Mouse (Mus musculus) ES-Bruce4 (cell line): ENCODE data around the gene Mapk8ip1. TPM values are rescaled to one million over a fixed set of nuclear protein-coding genes. Genes with fewer than 3 reads are reported as not detected.

Source experiments
- H3K27ac ChIP-seq: 2 replicates; pipeline ENCODE4 v1.5.1; 2012; ENCODE audit warnings: low read length, inconsistent platforms; ENCODE audit not compliant: insufficient read depth
- H3K27me3 ChIP-seq: 2 replicates; pipeline ENCODE4 v1.6.1; 2012; ENCODE audit warnings: mild to moderate bottlenecking, low read length, inconsistent platforms; ENCODE audit not compliant: control insufficient read depth, poor library complexity, insufficient read depth, severe bottlenecking
- H3K36me3 ChIP-seq: 2 replicates; pipeline ENCODE4 v1.6.1; 2012; ENCODE audit warnings: inconsistent platforms, mild to moderate bottlenecking, low read length, moderate library complexity; ENCODE audit not compliant: control insufficient read depth, poor library complexity, insufficient read depth, severe bottlenecking
- H3K4me1 ChIP-seq: one replicate; pipeline ENCODE4 v1.8.1; 2011; ENCODE audit warnings: low read length; ENCODE audit not compliant: control insufficient read depth, insufficient read depth
- H3K4me3 ChIP-seq: 2 replicates; pipeline ENCODE4 v1.5.1; 2011; ENCODE audit warnings: low read depth, mild to moderate bottlenecking, low read length
- H3K9ac ChIP-seq: 2 replicates; pipeline ENCODE4 v1.6.1; 2012; ENCODE audit warnings: low read depth, mild to moderate bottlenecking, inconsistent platforms; ENCODE audit not compliant: poor library complexity, severe bottlenecking
- H3K9me3 ChIP-seq: replicated peaks from 2 replicates; pipeline ENCODE4 v1.6.1; 2012; ENCODE audit warnings: mild to moderate bottlenecking, low read length, inconsistent platforms; ENCODE audit not compliant: control insufficient read depth, poor library complexity, insufficient read depth, severe bottlenecking
- CTCF ChIP-seq: IDR thresholded peaks from one replicate; pipeline ENCODE4 v1.8.1; 2011; ENCODE audit warnings: low read depth, low read length
- EP300 ChIP-seq: IDR thresholded peaks from 2 replicates; pipeline ENCODE4 v1.6.1; 2011; ENCODE audit warnings: low read depth, low read length; ENCODE audit not compliant: insufficient read depth
- POLR2A ChIP-seq: IDR thresholded peaks from one replicate; pipeline ENCODE4 v1.8.1; 2011; ENCODE audit warnings: low read length; ENCODE audit not compliant: insufficient read depth
- polyA plus RNA-seq: library from polyadenylated mRNA; stranded (reverse); fragments of >200 nt; gene quantifications from 2 replicates; pipeline ENCODE4 v1.2.4, GENCODE M21; 2011; ENCODE audit warnings: low read depth; ENCODE audit not compliant: missing spikeins, insufficient read depth, insufficient read length

The Mapk8ip1 gene
- polyA plus RNA-seq, 1 experiment = 13.6 TPM

DNA sequence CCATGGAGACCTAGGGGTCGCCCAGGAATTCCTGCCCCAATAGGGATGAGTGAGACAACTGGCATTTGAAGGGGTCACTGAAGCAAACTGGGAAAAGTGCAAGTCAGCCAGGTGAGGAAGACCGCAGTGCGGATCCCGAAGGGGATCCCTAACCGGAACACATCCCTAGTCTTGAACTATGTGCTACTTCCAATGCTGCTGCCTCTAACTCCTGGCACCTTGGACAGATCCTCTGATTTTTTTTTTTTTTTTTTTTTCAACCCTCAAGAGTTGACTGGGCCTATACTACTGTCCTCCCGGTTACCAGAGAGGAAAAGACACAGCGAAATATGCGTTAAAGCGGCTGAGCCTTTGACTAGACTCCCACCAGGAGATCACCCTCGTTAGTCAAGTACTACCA is 11.4 kb downstream of the Mapk8ip1 start:
- Histone ChIP-seq H3K4me1 (no peaks in the 10 kb centered on the region), H3K27me3 (no peaks in the 10 kb centered on the region), H3K4me3 (peak overlapping the region; percentile 44), H3K9me3 (no peaks in the 10 kb centered on the region), H3K9ac (no peak overlapping the region), H3K27ac (no peak overlapping the region), H3K36me3 (no peaks in the 10 kb centered on the region)
- no peak for TF ChIP-seq EP300
- no peak for TF ChIP-seq CTCF
- no peak for TF ChIP-seq POLR2A

DNA sequence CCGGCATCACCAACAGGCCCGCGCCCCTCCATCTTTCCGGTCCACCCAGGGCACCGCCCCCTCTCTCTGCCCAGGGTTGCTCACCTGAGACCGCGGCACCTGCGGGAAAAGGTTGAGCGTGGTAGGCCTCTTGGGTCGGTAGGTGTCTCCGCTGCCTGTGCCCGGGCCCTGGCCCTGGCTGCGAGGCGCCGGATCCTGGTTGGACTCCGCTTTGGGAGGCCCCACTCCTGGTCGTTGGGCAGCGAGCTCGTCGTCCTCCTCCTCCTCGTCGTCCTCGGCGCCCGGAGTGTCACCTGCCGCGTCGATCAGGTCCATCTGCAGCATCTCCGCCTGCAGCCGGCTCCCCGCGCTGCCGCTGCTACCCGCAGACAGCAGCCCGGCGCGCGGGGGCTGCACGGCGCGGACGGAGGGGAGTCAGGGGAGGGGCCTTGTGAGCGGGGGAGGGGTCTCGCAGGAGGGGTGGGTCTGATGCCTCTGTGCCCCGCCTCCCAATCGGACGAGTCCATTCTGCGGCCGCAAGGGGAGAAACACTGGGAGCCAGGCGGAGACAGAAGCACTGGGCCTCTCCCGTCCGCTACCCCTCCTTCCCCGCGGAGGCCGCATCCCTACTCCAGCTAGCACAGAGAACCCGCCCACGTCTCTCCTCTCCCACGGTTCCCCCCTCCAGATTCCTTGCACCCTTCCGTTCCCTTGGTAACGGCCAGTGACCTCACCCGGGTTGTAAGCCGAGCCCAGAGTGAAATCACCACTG is 12.0 kb downstream of the Mapk8ip1 start:
- H3K9me3 ChIP-seq = no peaks in the 10 kb centered on the region
- no peak overlapping the region for H3K27ac ChIP-seq
- H3K4me1 ChIP-seq = no peaks in the 10 kb centered on the region
- no peaks in the 10 kb centered on the region for H3K27me3 ChIP-seq
- peak overlapping the region; percentile 27; the same call in 1 of the 2 replicates for H3K9ac ChIP-seq
- no peaks in the 10 kb centered on the region for H3K36me3 ChIP-seq
- peak overlapping the region; percentile 64 for H3K4me3 ChIP-seq
- TF ChIP-seq POLR2A = no peak
- no peak for TF ChIP-seq EP300
- TF ChIP-seq CTCF = no peak

DNA sequence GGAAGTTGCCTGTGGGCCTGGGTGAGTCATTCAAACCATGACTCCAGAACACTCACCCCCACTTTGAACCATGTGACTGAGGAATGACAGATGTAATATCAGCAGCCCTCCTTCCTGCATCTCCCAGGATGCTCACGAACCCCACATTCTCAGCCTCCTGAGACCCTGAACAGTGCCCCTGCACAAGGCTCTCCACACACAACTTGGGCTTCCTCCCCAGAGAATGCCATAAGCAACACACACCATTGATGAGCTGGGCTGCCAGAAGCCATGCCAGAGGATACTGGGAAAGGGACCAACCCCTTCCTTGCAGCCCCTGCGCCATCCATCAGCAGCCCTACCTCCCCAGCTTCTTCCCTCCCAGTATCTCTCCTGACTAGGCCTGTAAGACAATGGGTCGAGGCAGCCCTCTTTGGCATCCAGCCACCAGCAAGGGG is 13.0 kb downstream of the Mapk8ip1 start:
- no peaks in the 10 kb centered on the region for H3K4me1 ChIP-seq

DNA sequence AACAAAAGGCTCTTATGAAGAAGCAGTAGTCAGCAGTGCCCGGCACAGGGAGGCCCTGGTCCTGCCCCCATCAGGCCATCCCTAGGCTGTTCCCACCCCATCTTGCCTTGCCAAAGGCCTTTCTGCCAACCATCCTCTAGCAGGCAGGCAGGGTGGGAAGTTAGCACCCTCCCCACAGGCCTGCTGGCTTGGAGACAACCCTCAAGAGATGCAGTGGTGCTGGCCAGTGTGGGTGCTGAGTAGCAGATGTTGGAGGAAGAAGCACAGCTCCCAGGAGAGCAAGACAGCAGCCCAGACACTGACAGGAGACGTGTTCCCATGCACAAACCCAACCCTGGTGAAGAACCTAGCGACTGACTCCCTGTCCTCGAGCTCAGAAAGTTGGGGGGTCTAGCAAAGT is 13.4 kb downstream of the Mapk8ip1 start:
- Histone ChIP-seq H3K4me3 (no peak overlapping the region), H3K9ac (no peak overlapping the region)

More for the DNA sequence above, 13.0 kb downstream of the Mapk8ip1 start:
- Histone ChIP-seq H3K9ac (no peak overlapping the region), H3K36me3 (no peaks in the 10 kb centered on the region), H3K9me3 (no peaks in the 10 kb centered on the region), H3K27ac (no peak overlapping the region), H3K27me3 (no peaks in the 10 kb centered on the region), H3K4me3 (no peak overlapping the region)
- TF ChIP-seq EP300 = no peak
- TF ChIP-seq POLR2A = no peak
- no peak for TF ChIP-seq CTCF

DNA sequence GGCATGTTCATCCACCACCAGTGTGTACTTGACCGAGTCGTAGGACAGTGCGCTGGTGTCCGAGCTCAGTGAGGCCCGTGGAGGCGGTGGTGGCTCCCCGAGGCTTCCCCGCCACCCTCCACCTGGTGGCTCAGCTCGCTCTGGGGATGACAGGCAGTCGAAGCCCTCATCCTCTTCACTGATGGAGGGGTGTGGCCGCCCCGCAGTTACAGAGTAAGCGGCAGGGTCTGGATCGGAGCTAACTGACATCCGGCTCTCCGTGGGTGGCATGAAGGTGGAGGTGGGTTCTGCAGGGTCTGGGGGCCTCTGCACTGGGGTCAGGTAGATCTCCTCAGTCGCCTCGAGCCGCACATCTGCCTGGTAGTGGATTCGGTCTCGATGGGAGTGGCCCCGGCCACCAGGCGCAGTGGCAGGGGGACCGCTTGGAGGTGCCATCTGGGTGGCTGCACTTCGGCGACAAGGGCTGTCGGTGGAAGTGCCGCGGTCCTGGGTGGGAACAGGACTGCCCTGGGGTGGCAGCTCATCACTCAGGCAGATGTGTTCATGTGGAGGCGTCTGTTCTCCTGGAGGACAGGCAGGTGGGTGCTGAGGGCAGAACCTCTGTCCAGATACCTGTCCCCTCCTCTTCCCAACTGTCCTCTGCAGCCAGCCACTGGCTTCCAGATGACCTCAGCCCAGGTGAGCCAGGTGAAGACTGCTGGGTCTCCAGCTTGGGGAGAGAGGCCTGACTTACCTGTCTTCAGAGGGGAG is 14.1 kb downstream of the Mapk8ip1 start:
- Histone ChIP-seq H3K9ac (no peak overlapping the region), H3K4me3 (no peak overlapping the region), H3K9me3 (no peaks in the 10 kb centered on the region), H3K27ac (no peak overlapping the region), H3K27me3 (no peaks in the 10 kb centered on the region), H3K36me3 (no peaks in the 10 kb centered on the region), H3K4me1 (no peaks in the 10 kb centered on the region)
- TF ChIP-seq CTCF = no peak
- TF ChIP-seq EP300 = no peak
- no peak for TF ChIP-seq POLR2A

More for the DNA sequence above, 13.4 kb downstream of the Mapk8ip1 start:
- H3K36me3 ChIP-seq = no peaks in the 10 kb centered on the region
- no peaks in the 10 kb centered on the region for H3K4me1 ChIP-seq
- no peak overlapping the region for H3K27ac ChIP-seq
- TF ChIP-seq CTCF = no peak
- no peak for TF ChIP-seq EP300
- TF ChIP-seq POLR2A = no peak
- no peaks in the 10 kb centered on the region for H3K27me3 ChIP-seq
- no peaks in the 10 kb centered on the region for H3K9me3 ChIP-seq
